Mouse (Mus musculus): ENCODE data around the gene Zkscan4. TPM values are rescaled to one million over a fixed set of nuclear protein-coding genes. Genes with fewer than 3 reads are reported as not detected.
A peak's percentile ranks its signal among the peaks of the same experiment; 100 is the strongest.
"Not testable (repeated sequence)": the region's sequence is repeated elsewhere in the genome, so short reads cannot be mapped to it uniquely, and the experiment has no call there.

Gene Zkscan4
- polyA plus RNA-seq, 1 experiment from 2014 or later, result 4.2 TPM

GRCm38 (mm10) chr13:21453449-21453848 lies 25.3 kb upstream of the Zkscan4 start, which contains the start of gene Zscan26:
TSS of gene Zscan26 (minus strand) at chr13:21453730.
- DNase-seq (ENCODE audit: low spot score) (peak; percentile 91), ATAC-seq (replicated peaks; ENCODE audit: insufficient number of reproducible peaks, low FRiP score, low TSS enrichment, low read depth) (peak; percentile 86; the same call in 1 of the 2 replicates)
- Histone ChIP-seq H3K4me2 (ENCODE audit: low read depth, low read length) (peak within 1 kb of the TSS; percentile 58), H3K36me3 (replicated peaks; ENCODE audit: control insufficient read depth, insufficient read depth, low read depth, low read length) (no peaks in the 10 kb centered on the region), H3K4me3 (ENCODE audit: low read depth, low read length) (peak within 1 kb of the TSS; percentile 69), H3K27me3 (ENCODE audit: control insufficient read depth, insufficient read depth, low read length) (no peaks in the 10 kb centered on the region), H3K9ac (replicated peaks; ENCODE audit: low read length) (peak within 1 kb of the TSS; percentile 75), H3K4me1 (ENCODE audit: control insufficient read depth, insufficient read depth, low read length) (no peaks in the 10 kb centered on the region), H3K27ac (replicated peaks; ENCODE audit: low read depth, low read length) (no peak within 1 kb of the TSS), H3K9me3 (replicated peaks; ENCODE audit: control insufficient read depth, low read length) (no peaks in the 10 kb centered on the region)
- WGBS, result under 1% methylated on average over 23 of the region's 23 CpGs

- Histone ChIP-seq H3K27ac (replicated peaks; ENCODE audit: low read depth, low read length) (no peak overlapping the region), H3K9ac (replicated peaks; ENCODE audit: low read length) (no peak overlapping the region)
- ATAC-seq (replicated peaks; ENCODE audit: insufficient number of reproducible peaks, low FRiP score, low TSS enrichment, low read depth), result no peak
Observed at GRCm38 (mm10) chr13:21454133-21454532, 24.6 kb upstream of the Zkscan4 start.

GRCm38 (mm10) chr13:21456347-21456746 lies 22.4 kb upstream of the Zkscan4 start:
- Histone ChIP-seq H3K4me3 (ENCODE audit: low read depth, low read length) (no peak overlapping the region), H3K36me3 (replicated peaks; ENCODE audit: control insufficient read depth, insufficient read depth, low read depth, low read length) (no peaks in the 10 kb centered on the region), H3K4me2 (ENCODE audit: low read depth, low read length) (no peak overlapping the region), H3K9me3 (replicated peaks; ENCODE audit: control insufficient read depth, low read length) (no peaks in the 10 kb centered on the region), H3K4me1 (ENCODE audit: control insufficient read depth, insufficient read depth, low read length) (no peaks in the 10 kb centered on the region), H3K27ac (replicated peaks; ENCODE audit: low read depth, low read length) (no peak overlapping the region), H3K27me3 (ENCODE audit: control insufficient read depth, insufficient read depth, low read length) (no peaks in the 10 kb centered on the region), H3K9ac (replicated peaks; ENCODE audit: low read length) (no peak overlapping the region)
- 9% methylated on average over 4 of the region's 4 CpGs for WGBS
- ATAC-seq (replicated peaks; ENCODE audit: insufficient number of reproducible peaks, low FRiP score, low TSS enrichment, low read depth) (no peak), DNase-seq (ENCODE audit: low spot score) (no peak)

More at GRCm38 (mm10) chr13:21454133-21454532, 24.6 kb upstream of the Zkscan4 start:
- no peak for DNase-seq (ENCODE audit: low spot score)
- H3K4me2 ChIP-seq (ENCODE audit: low read depth, low read length), result no peak overlapping the region
- H3K36me3 ChIP-seq (replicated peaks; ENCODE audit: control insufficient read depth, insufficient read depth, low read depth, low read length), result no peaks in the 10 kb centered on the region
- WGBS, result 86% methylated on average over 3 of the region's 3 CpGs
- H3K27me3 ChIP-seq (ENCODE audit: control insufficient read depth, insufficient read depth, low read length), result no peaks in the 10 kb centered on the region
- H3K4me3 ChIP-seq (ENCODE audit: low read depth, low read length), result no peak overlapping the region
- no peaks in the 10 kb centered on the region for H3K9me3 ChIP-seq (replicated peaks; ENCODE audit: control insufficient read depth, low read length)
- no peaks in the 10 kb centered on the region for H3K4me1 ChIP-seq (ENCODE audit: control insufficient read depth, insufficient read depth, low read length)

- not testable (repeated sequence) for H3K4me3 ChIP-seq (ENCODE audit: low read depth, low read length); DNase-seq (ENCODE audit: low spot score); ATAC-seq (replicated peaks; ENCODE audit: insufficient number of reproducible peaks, low FRiP score, low TSS enrichment, low read depth); H3K36me3 ChIP-seq (replicated peaks; ENCODE audit: control insufficient read depth, insufficient read depth, low read depth, low read length); H3K27me3 ChIP-seq (ENCODE audit: control insufficient read depth, insufficient read depth, low read length); H3K9ac ChIP-seq (replicated peaks; ENCODE audit: low read length); H3K27ac ChIP-seq (replicated peaks; ENCODE audit: low read depth, low read length); H3K9me3 ChIP-seq (replicated peaks; ENCODE audit: control insufficient read depth, low read length); H3K4me2 ChIP-seq (ENCODE audit: low read depth, low read length); H3K4me1 ChIP-seq (ENCODE audit: control insufficient read depth, insufficient read depth, low read length)
- WGBS, result 57% methylated on average over 9 of the region's 9 CpGs
Observed at GRCm38 (mm10) chr13:21462516-21462915, 16.2 kb upstream of the Zkscan4 start.

- H3K9me3 ChIP-seq (replicated peaks; ENCODE audit: control insufficient read depth, low read length), result no peaks in the 10 kb centered on the region
- no peak overlapping the region for H3K4me3 ChIP-seq (ENCODE audit: low read depth, low read length)
- no peak overlapping the region for H3K9ac ChIP-seq (replicated peaks; ENCODE audit: low read length)
- H3K36me3 ChIP-seq (replicated peaks; ENCODE audit: control insufficient read depth, insufficient read depth, low read depth, low read length), result no peaks in the 10 kb centered on the region
- no peaks in the 10 kb centered on the region for H3K4me1 ChIP-seq (ENCODE audit: control insufficient read depth, insufficient read depth, low read length)
- no peak overlapping the region for H3K4me2 ChIP-seq (ENCODE audit: low read depth, low read length)
- no peak for DNase-seq (ENCODE audit: low spot score)
- H3K27ac ChIP-seq (replicated peaks; ENCODE audit: low read depth, low read length), result no peak overlapping the region
- ATAC-seq (replicated peaks; ENCODE audit: insufficient number of reproducible peaks, low FRiP score, low TSS enrichment, low read depth), result no peak
- H3K27me3 ChIP-seq (ENCODE audit: control insufficient read depth, insufficient read depth, low read length), result no peaks in the 10 kb centered on the region
- 84% methylated on average over 10 of the region's 10 CpGs for WGBS
Observed at GRCm38 (mm10) chr13:21467336-21467735, 11.4 kb upstream of the Zkscan4 start.

- ATAC-seq (replicated peaks; ENCODE audit: insufficient number of reproducible peaks, low FRiP score, low TSS enrichment, low read depth) (peak; percentile 97), DNase-seq (ENCODE audit: low spot score) (peak; percentile 91)
- no peaks in the 10 kb centered on the region for H3K36me3 ChIP-seq (replicated peaks; ENCODE audit: control insufficient read depth, insufficient read depth, low read depth, low read length)
- H3K4me3 ChIP-seq (ENCODE audit: low read depth, low read length), result peak within 1 kb of the TSS; percentile 43
- under 1% methylated on average over 53 of the region's 54 CpGs for WGBS
- H3K27me3 ChIP-seq (ENCODE audit: control insufficient read depth, insufficient read depth, low read length), result no peaks in the 10 kb centered on the region
- no peaks in the 10 kb centered on the region for H3K4me1 ChIP-seq (ENCODE audit: control insufficient read depth, insufficient read depth, low read length)
- peak within 1 kb of the TSS; percentile 73 for H3K9ac ChIP-seq (replicated peaks; ENCODE audit: low read length)
- H3K4me2 ChIP-seq (ENCODE audit: low read depth, low read length), result peak within 1 kb of the TSS; percentile 87
- H3K27ac ChIP-seq (replicated peaks; ENCODE audit: low read depth, low read length), result no peak within 1 kb of the TSS
- no peaks in the 10 kb centered on the region for H3K9me3 ChIP-seq (replicated peaks; ENCODE audit: control insufficient read depth, low read length)
Observed at GRCm38 (mm10) chr13:21468061-21469019, 10.4 kb upstream of the Zkscan4 start, which contains the start of gene Nkapl. TSS of gene Nkapl (minus strand) at chr13:21468509.

- Histone ChIP-seq H3K27ac (replicated peaks; ENCODE audit: low read depth, low read length) (no peak overlapping the region), H3K36me3 (replicated peaks; ENCODE audit: control insufficient read depth, insufficient read depth, low read depth, low read length) (no peaks in the 10 kb centered on the region), H3K4me3 (ENCODE audit: low read depth, low read length) (no peak overlapping the region), H3K9me3 (replicated peaks; ENCODE audit: control insufficient read depth, low read length) (no peaks in the 10 kb centered on the region), H3K4me2 (ENCODE audit: low read depth, low read length) (no peak overlapping the region), H3K4me1 (ENCODE audit: control insufficient read depth, insufficient read depth, low read length) (no peaks in the 10 kb centered on the region), H3K27me3 (ENCODE audit: control insufficient read depth, insufficient read depth, low read length) (no peaks in the 10 kb centered on the region), H3K9ac (replicated peaks; ENCODE audit: low read length) (no peak overlapping the region)
- DNase-seq (ENCODE audit: low spot score), result no peak
- 20% methylated on average over 9 of the region's 9 CpGs for WGBS
- no peak for ATAC-seq (replicated peaks; ENCODE audit: insufficient number of reproducible peaks, low FRiP score, low TSS enrichment, low read depth)
Observed at GRCm38 (mm10) chr13:21469097-21469496, 9.6 kb upstream of the Zkscan4 start.

- no peak overlapping the region for H3K4me2 ChIP-seq (ENCODE audit: low read depth, low read length)
- no peak for ATAC-seq (replicated peaks; ENCODE audit: insufficient number of reproducible peaks, low FRiP score, low TSS enrichment, low read depth)
- H3K4me1 ChIP-seq (ENCODE audit: control insufficient read depth, insufficient read depth, low read length), result no peaks in the 10 kb centered on the region
- no peaks in the 10 kb centered on the region for H3K27me3 ChIP-seq (ENCODE audit: control insufficient read depth, insufficient read depth, low read length)
- no peak for DNase-seq (ENCODE audit: low spot score)
- WGBS, result 29% methylated on average over 4 of the region's 4 CpGs
- H3K9ac ChIP-seq (replicated peaks; ENCODE audit: low read length), result no peak overlapping the region
- no peaks in the 10 kb centered on the region for H3K36me3 ChIP-seq (replicated peaks; ENCODE audit: control insufficient read depth, insufficient read depth, low read depth, low read length)
- H3K9me3 ChIP-seq (replicated peaks; ENCODE audit: control insufficient read depth, low read length), result no peaks in the 10 kb centered on the region
- no peak overlapping the region for H3K27ac ChIP-seq (replicated peaks; ENCODE audit: low read depth, low read length)
- no peak overlapping the region for H3K4me3 ChIP-seq (ENCODE audit: low read depth, low read length)
Observed at GRCm38 (mm10) chr13:21472427-21472826, 6.3 kb upstream of the Zkscan4 start.

Data from embryonic facial prominence, embryonic 11.5 days (tissue).